Mouse (Mus musculus) cerebellum, adult 11-12 months (tissue): ENCODE data around the gene Xrra1.
"Not testable (repeated sequence)": the region's sequence is repeated elsewhere in the genome, so short reads cannot be mapped to it uniquely, and the experiment has no call there.

Experiments
- DNase-seq: peaks from one replicate; pipeline ENCODE4 v3.0.0; 2022

The Xrra1 gene

DNA sequence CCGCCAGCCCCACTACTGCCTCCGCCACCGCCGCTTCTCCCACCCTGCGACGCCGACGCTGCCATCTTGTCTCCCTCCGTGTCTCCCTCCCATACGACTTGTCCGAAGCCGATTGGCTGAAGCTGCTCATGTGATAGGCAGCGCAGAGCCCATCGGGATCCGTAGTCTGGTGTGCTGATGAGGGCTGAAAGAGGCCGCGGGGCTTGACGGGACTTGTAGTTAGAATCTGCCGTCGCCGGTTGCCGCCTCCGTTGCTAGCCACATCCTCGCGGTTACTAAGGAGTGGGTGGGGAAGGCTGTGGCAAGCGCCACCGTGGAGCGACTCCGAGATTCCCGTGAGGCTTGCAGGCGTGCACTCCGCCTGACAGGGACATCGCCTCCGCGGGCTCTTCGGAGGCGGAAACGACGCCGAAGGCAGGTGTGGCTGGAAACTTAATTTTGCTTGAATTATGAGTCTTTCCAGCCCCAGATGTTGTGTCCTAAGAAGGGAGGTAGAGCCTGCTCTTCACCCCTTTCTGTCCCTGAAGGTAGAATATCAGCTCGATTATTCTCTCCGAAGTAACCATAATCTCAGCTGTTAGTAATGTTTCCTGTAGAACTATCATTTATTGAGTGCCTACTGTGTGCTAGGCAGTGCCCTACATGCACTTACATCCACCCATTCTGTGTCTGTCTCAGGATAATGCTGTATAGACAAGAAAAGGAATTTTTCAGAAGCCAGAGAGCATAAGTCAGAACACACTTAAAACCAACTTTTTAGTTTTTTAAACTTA, at the start of gene Xrra1:
TSS of gene Xrra1 (plus strand) at position 304 of the 773 bp plus-strand sequence.
- peak; percentile 96 for DNase-seq

DNA sequence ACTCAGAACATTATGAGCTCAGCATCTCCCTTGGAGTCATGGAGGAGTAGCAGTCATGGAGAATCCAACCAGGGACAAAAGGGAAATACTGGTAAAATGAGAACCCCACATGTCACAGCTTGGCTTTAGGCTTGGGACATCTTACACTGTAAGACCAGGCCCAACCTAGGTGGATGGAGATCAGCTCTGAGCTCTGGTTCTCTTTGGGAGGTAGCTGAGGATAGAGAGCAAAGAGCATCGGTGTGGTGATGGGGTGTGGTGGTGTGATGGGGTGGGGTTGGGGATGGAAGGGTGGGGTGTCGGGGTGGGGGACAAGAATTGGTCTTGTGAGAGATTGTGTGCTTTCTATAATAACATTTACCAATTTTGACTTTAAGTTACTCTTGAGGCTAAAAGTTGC, 48.1 kb upstream of the Xrra1 start:
- DNase-seq = no peak

DNA sequence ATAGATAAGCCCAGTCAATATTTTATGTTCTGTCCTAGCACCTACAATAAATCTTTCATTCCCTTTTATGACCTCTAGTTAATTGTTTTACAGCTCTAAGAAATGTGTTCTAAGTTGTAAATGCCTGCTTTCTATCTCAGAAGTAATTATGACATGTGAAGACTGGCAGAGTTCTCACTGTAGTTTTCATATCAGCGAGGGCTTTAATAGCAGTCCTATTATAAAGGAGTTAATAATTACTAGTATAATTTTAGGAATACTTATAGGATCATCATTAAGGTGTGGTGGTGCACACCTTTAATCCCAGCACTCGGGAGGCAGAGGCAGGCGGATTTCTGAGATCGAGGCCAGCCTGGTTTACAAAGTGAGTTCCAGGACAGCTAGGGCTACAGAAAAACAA, 47.3 kb upstream of the Xrra1 start:
- DNase-seq = no peak

DNA sequence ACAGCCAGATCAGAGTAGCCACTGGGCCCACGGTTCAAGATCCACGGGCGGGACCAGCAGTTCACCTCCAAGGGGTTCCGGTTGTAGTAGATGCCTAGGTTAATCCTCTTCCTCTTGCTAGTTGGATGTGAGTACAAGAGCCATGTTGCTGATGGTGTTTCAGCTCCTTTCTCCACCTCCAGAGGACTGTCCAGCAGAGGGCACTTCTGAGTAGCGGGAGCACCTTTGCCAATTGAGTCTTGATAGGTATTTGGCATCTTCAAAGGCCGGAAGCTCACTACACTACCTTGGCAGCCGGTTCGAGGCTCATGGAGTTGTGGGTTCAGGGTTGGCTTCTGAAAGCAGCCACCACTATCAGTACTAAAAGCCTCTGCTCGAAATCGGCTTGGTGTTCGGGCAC, 45.5 kb upstream of the Xrra1 start:
- DNase-seq = no peak

DNA sequence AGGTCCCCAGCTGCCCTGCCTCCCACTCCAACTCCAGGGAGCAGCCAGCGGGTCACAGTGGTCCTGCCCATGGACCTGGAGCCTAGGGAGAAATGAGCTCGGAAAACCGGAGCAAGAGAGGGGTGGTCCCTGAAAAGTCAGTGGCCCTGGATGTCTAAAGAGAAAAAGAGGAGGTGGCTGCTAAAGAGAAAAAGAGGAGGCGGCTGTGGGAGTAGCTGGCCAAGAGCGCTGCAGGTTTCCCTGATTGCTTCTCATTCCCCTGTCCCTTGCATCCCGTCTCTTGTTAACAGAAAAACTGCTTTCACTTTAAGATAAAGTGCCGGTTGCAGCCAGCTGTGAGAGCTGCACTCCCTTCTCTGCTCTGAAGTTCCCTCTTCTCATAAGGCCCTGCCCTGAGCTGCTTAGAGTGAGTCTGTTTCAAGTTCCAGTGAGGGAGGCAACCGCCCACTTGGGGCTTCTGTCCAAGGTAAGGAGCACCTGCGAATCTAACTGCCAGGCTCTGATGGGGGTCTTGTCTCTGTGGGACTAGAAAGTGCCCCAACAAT, 40.7 kb upstream of the Xrra1 start:
- DNase-seq = not testable (repeated sequence)

DNA sequence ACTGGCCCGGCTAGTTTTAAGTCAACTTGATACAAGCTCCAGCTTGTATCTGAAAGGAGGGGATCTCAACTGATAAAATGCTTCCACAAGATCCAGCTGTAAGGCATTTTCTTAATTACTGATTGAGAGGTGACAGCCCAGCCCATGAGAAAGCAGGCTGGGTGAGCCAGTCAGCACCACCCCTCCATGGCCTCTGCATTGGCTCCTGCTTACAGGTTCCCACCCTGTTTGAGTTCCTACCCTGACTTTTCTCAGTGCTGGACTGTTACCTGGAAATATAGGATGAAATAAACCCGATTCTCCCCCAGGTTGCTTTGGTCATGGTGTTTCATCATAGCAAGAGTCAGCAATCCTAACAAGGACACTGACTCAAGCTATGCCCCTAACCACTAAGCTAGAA, 37.0 kb upstream of the Xrra1 start:
- DNase-seq = no peak

DNA sequence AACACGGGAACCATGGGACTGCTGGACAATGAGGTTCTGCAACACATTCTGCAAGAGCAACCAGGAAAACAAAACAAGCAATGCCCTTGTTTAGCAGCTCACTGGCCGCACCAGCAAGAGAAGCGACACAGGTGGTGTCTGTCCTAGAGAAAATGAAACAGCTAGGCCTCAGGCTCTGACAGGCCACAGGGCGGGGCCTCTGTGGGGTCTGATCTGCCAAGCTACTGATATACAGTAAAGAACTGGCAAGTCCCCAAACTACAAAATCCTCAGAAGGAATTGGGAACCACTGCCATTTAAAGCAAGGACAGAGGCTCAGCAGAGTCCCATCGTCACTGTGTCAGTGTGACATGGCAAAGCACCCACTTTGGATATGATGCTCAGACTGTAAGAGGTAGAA, 36.5 kb upstream of the Xrra1 start:
- DNase-seq = no peak

DNA sequence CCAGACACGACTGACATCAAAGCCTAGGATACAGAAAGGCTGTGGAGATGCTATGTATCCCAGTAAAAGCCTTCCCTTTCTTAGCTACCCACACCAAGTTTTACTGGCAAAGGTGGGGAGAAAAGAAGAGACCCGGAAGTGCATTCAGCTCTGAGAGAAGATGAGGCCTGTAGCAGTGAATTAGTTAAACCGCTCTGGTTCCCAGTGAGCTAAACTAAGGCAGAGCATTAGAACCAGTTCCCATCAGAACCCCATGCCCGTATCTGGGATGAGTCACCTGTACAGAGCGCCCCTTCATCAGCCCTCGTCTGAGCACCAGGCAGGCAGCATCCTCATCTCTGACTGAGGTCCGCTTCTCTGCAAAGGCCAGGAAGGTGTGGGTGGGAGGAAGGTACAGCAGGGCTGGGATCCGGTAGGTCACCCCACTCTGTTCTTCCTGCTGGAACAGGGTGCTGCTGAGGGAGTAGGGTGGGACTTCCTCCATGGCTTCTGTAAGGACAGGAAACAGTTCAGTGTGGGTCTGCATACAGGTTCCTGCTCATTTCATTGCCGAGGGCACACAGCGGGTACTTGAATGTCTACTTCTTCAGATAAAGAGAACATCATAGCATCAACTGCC, 35.8 kb upstream of the Xrra1 start:
- no peak for DNase-seq

DNA sequence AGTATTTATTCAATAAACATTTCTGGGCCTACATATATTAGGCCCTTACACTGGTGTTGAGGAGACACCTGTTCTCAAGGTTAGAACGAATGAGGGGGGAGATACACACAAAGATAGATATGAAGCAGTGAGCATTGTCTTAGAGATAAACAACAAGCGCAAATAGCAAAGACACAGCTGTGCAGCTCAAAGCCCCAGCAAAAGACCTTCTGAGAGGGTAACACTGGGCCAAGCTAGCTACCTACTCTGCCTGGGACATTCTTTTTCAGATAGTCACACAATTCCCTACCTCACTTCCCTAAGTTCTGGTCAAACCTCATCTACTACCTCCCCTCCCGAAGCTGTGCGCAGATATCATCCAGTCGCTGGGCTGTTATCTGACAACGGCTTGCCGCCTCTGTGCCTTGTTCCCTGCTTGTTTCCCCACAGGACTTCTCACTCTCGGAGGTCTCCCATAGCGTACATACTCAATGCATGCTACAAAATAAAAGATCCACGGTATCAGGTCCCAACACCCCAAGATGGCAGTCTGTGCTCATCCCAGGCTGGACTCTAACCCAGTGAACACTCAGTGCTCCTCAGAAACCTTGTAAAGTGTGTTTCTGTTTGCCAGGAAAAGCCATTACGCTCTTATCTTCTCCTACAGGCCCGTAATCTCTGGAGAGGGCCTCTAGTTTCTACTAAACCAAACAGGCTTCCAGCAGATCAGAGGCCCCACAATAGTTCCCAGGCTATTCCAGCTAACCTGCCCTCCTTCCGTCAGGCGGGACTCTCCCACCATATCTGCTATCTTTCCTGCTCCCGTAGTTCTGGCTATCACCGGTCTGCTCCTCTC, 34.0 kb upstream of the Xrra1 start:
- no peak for DNase-seq

DNA sequence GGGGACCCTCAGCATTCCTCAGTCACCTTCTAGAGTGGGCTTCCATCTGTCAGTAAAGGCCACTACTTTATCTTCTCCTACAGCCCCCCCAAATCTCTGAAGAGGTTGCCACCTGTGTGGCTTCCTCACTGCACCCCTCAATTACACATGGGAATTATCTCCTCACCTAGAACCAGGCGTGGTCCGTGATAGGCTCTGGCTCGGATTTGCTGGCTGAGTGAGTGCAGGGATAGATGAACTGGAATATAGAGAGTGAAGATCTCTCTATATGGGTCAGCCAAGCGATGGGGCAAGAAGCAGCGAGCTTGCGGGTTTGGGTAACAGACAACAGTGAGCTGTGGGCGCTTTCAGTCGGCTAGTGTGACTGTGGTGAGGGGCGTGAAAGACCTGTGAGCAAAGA, 33.4 kb upstream of the Xrra1 start:
- DNase-seq = no peak

DNA sequence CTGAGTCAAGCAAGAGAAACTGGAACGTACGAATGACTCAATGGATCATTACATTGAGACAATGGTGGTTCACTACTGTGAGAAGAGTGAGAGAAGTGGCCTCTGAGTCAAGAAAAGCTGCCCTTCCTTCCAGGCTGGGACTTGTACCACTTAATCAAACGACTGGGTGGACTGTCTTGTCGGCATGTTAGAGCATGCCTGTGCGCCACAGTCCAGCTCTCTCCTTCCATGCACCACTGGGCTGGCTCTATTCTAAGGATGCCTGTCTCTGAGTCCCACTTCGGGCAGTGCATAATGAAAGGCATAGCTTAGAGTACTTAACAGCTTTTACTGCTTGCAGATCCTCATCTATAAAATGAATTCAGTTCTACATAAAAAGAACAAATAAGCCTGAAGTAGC, 32.8 kb upstream of the Xrra1 start:
- DNase-seq = no peak

DNA sequence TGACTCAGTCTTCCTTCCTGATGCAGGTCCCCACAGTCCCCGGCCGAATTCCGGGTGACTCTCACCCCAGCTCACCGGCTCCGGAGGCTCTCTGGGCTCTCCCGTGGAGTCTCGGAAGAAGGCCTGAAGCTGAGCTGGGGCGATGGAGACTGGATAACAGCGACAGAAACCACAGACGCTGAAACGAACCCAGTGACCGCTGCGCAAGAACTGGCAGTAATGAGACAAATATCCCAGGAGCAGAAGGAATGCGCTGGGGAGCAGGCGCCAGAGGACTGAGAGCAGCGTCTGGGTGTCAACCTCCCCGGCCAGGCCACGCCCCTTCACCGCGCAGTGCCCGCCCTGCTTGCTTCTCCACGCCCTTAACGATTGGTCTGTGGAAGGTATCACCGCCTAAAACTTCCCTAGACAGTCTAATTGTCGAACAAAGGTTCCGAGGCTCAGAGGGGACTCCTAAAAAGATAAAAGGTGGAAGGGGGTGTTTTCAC, 30.8 kb upstream of the Xrra1 start, which contains the start of gene Neu3:
TSS of gene Neu3 (minus strand) at position 335 of the 488 bp plus-strand sequence.
- DNase-seq = peak; percentile 95

DNA sequence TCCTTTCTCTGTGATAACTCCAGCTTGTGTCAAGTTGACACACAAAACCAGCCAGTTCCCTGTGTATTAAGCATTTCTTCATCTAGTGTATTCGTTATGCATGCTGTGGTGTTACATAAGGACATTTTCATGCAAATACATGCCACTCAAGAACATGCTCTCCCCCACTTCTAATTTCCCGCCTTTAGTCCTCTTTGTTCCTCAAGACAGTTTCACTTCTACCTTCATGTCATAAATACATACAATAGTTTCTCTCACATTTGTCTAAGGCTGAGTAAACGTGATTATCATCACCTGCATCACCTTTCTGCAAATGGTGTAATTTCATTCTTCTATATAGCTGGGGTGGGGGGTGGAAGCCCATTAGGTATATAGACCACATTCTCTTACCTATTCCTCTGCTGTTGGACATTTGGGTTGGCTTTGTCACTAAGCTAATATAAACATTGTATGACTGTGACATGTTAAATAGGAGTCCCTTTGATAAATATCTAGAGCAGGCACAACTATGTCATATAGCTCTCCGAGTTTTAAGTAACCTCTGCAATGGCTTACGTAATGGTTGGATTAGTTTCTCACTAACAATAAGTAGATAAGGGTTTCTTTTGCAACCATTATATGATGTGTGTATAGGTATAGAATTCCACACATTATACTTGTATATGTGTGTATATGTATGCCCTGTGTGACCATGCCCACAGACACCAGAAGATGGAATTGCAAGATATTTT, 25.6 kb upstream of the Xrra1 start:
- no peak for DNase-seq

DNA sequence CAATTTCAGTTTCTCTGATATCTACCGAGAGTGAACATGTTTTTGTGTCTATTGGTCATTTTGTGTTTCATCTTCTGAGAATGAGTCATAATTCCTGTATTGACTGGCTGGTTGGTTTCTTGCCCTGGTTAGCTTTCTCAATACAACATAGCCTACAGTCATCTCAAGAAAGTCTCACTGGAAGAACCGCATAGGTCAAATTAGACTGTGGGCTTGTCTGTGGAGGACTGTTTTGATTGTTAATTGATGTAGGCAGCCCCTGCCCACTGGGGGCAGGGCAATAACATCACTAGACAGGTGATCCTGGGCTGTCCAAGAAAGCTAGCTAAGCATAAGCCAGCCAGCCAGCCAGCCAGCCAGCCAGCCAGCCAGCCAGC, 25.1 kb upstream of the Xrra1 start:
- no peak for DNase-seq

DNA sequence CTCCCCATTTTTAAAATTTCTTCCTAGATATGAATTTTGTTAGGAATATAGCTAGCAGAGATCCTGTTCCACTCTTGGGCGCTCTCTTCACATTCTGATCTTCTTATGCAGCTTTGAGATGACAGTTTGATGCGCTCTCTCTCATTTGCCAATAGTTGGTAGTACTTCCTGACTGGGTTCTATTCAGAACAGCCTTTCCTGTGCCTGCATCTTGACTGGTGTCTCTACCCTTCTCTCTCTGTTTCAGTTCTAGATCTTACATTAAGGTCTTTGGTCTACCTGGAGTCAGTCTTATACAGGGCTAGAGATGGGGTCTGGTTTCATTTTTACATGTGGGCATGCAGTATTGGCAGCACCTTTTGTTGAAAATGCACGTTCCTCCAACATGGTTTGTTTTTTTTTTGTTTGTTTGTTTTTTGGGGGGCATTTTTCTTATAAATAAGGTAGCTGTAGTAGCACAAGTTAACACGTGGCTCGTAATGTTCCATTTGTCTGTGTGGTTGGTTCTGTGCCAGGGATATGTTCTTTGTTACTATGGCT, 24.5 kb upstream of the Xrra1 start:
- DNase-seq = no peak

DNA sequence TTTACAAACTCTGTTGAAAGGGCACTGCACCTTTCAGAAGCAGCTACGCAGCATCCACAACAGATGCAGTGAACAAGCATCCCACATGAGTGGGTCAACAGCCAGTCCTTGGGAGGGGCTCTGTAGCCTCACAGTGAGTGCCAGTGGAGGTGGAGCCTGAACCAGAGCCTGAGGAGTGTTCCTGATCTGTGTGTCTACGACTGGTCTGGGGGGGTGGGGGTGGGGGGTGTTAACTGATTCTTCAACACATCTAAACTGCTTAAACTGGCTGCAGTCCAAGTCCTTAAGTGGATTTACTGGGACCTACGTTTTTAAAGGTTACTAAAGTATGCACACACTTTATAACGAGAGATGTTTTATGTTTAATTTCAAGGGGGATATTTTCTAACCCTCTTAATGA, 22.1 kb upstream of the Xrra1 start:
- no peak for DNase-seq

DNA sequence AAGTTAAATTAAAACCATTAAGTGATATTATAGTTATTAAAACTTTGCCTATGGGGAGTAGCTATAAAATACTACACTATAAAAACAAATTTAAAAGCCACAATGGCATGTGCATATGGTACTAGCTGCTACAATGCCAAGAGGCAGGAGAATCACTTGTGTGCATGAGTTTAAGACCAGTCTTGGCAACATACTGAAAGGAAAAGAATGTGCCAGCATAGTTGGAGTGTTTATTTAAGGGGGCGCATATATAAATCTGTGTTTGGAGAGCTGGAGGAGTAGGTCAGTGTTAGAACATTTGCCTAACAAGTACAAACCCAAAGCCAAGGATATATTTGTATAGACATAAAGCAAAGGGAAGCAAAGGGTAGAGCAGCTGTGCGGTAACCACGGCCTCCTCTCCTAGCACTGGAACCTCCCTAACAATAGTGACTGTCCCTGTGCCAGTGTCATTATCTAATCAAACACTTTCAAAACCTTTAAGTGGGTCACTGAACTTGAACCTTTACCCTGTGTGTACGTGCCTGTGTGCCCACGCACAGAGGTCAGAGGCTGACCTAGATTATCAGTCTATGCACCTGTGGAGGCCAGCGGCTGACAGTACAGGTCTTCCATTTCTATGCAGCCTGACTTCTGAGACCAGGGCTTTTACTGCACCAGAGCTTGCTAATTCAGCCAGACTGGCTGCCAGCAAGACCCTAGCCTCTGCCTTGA, 21.4 kb upstream of the Xrra1 start:
- no peak for DNase-seq

DNA sequence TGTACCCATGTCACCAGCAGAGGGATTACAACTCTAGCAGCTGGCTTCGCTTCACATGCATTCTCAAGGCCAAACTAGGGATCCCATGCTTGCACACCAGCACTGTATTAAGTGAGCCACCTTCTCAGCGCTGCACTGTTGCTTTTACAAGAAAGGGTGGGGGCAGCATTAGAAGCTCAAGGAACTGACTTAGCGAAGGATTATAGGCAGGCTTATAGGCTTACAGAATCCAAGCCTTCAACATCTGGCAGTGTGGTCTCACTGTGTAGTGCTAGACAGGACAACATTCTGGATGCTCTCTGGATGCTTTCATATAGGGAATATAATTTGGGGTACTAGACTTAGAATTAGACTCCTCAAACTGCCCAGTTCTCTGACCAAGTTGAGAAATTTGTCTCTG, 20.7 kb upstream of the Xrra1 start:
- DNase-seq = no peak

DNA sequence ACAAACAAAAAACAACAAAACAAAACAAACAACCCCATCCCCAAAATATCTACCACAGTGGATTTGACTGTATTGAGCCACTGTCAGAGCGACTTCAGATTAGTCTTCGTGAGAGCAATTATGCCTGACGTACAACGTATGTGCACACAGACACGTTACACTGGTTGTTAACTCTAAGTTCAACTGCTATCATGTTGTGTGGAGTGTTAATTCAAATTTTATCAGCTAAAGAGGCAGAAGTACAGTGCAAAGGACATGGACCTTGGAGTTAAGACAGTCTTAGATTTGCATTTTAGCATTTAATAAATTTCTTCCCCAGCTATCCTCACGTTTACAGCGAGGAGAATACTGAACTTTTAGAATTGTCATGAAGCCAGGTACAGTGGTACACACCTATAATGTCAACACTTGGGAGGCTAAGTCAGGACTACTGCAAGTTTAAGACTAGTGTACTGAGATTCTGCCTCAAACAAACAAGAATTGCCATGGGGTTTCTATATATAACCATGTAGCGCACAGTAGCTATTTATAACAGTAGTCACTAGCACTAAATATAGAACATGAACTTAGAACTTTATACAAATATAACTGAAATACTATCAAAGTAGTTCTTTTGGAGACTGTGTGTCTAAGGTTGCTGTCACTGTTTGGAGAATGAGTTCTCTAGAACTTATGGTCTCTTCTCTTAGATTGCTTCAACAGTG, 13.2 kb upstream of the Xrra1 start:
- no peak for DNase-seq

DNA sequence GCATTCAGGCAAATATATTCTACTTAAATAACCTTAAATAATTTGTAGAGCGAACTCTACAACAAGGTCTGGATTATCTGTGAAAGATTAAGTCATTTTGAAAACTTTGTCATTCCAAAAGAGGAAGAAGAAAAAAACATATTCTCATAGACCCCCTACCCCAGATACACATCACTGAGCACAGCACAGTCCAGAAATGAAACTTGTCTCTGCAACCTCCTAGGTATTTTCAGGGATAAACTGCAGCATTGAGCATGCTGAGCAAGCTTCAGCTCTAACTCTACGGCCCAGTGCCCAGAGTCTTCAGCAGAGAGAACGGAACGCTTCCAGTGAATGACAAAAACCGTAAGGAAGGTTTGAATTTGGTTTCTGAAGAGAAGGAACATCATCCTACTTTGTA, 8.4 kb upstream of the Xrra1 start:
- no peak for DNase-seq

DNA sequence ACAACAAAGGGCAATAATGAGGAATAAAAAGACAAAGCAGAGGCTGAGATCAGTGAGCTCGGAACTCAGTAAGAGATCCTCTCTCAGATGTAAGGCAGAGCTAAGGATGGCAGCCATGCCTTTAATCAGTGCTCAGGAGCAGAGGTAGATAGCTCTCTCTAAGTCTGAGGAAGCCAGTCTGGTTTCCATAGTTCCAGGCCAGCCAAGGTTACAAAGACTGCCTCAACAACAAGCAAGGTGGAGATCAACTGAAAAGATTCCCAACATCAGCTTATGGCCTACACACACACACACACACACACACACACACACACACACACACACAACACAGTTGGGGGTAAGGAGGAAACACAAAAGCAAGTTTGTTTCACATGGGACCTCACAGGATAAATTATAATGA, 7.8 kb upstream of the Xrra1 start:
- DNase-seq = no peak
